Mouse (Mus musculus) lung, postnatal 0 days (tissue): ENCODE measurements at regions not wholly inside any gene's neighbourhood (a gene's known extent, or its start where the extent isn't known, plus 50 kb on each side); places are given as distances from the start of the nearest gene placed in this dataset.

ENCODE experiments used
- CTCF ChIP-seq: IDR thresholded peaks from 2 replicates; pipeline ENCODE4 v1.5.1; 2016; ENCODE audit warnings: antibody characterized with exemption, mild to moderate bottlenecking
- EP300 ChIP-seq: IDR thresholded peaks from 2 replicates; pipeline ENCODE4 v1.6.1; 2016; ENCODE audit warnings: antibody characterized with exemption, mild to moderate bottlenecking, control low read depth

- TF ChIP-seq CTCF (no peak), EP300 (no peak)
These were observed 78.8 kb upstream of the Actrt2 start for GRCm38 (mm10) chr4:154746323-154747005.
